In the genomic region with DNA sequence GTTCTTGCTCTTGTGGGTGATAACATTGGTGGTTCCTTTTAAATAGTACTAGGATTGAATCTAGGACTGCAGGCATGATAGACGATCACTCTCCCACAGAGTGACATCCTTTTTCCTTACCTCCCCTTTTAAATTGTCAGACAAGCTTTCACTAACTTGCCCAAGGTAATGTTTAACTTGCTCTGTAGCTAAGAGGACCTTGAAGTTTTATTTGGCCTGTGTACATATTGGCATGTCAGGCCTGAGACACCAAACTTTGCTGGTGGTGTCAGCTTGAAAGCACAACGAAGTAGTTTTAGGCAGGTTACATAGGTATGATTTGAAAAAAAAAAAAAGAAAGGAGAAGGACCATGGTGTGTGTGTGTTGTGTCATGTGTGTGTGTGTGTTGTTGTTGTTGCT, we compare ENCODE assay signal across 28 mouse cellular contexts. TPM values are rescaled to one million over a fixed set of nuclear protein-coding genes. Genes with fewer than 3 reads are reported as not detected.
"Had no signal": no experiment of that assay in that cellular context is flagged by ENCODE, and none has a peak within 500 bp of the region (broad histone marks: within the 10 kb centered on the region; RNA-seq: fewer than 3 reads in every experiment).

No protein-coding gene starts in this region.

- H3K9me3 ChIP-seq: heart, embryonic 10.5 days; heart, embryonic 12.5 days; hindbrain, embryonic 10.5 days; hindbrain, embryonic 12.5 days; intestine, embryonic 15.5 days; limb, embryonic 10.5 days; limb, embryonic 12.5 days had no signal

- H3K4me1 ChIP-seq: heart, embryonic 10.5 days; heart, embryonic 12.5 days; hindbrain, embryonic 10.5 days; hindbrain, embryonic 12.5 days; intestine, embryonic 15.5 days; limb, embryonic 10.5 days; limb, embryonic 12.5 days had no signal

- H3K4me3 ChIP-seq: gastrocnemius, adult 2 months; heart, embryonic 10.5 days; heart, embryonic 12.5 days; hindbrain, embryonic 10.5 days; hindbrain, embryonic 12.5 days; intestine, embryonic 15.5 days; layer of hippocampus, adult 2 months; left cerebral cortex, adult 2 months; limb, embryonic 10.5 days; limb, embryonic 12.5 days had no signal

- H3K27me3 ChIP-seq: heart, embryonic 12.5 days; hindbrain, embryonic 12.5 days; intestine, embryonic 15.5 days; limb, embryonic 12.5 days had no signal

- H3K9ac ChIP-seq: heart, embryonic 12.5 days; hindbrain, embryonic 12.5 days; hindbrain, embryonic 14.5 days; intestine, embryonic 15.5 days; limb, embryonic 12.5 days; liver, embryonic 14.5 days had no signal

- ATAC-seq: hindbrain, embryonic 16.5 days; inflammation-experienced regulatory T-cells, adult 6 months; intestine, embryonic 15.5 days; intestine, postnatal 0 days had no signal

- H3K4me2 ChIP-seq: heart, embryonic 12.5 days; hindbrain, embryonic 12.5 days; hindbrain, embryonic 14.5 days; intestine, embryonic 15.5 days; limb, embryonic 12.5 days; liver, embryonic 11.5 days had no signal

- H3K27ac ChIP-seq: gastrocnemius, adult 2 months; heart, embryonic 10.5 days; hindbrain, embryonic 10.5 days; hindbrain, embryonic 12.5 days; hindbrain, embryonic 14.5 days; intestine, embryonic 15.5 days; kidney, postnatal 0 days; layer of hippocampus, adult 2 months; left cerebral cortex, adult 2 months; limb, embryonic 10.5 days; limb, embryonic 12.5 days; liver, embryonic 14.5 days had no signal

- H3K36me3 ChIP-seq: heart, embryonic 10.5 days; heart, embryonic 12.5 days; hindbrain, embryonic 10.5 days; hindbrain, embryonic 12.5 days; intestine, embryonic 15.5 days; limb, embryonic 10.5 days; limb, embryonic 12.5 days had no signal

- DNase-seq: gastrocnemius, adult 2 months; gastrocnemius, postnatal 10 days; gastrocnemius, postnatal 25 days; heart, adult 18-20 months; heart, postnatal 10 days; heart, postnatal 4 days; kidney, adult 18-20 months; kidney, postnatal 14 days; kidney, postnatal 4 days had no signal

RNA-seq across cellular contexts. Expression of a gene that starts 35.8 kb away (rescaled TPM):
- total RNA-seq: gastrocnemius, postnatal 25 days; granulocyte monocyte progenitor cell, adult 5-6 weeks; heart, adult 18-20 months; heart, adult 8-10 months; heart, postnatal 10 days; heart, postnatal 25 days; heart, postnatal 4 days had no signal
- polyA plus RNA-seq: inflammation-experienced regulatory T-cells, adult 6 months; intestine, postnatal 0 days had no signal

RNA-seq across cellular contexts. Expression of a gene that starts 36.5 kb away (rescaled TPM):
- total RNA-seq: gastrocnemius, postnatal 25 days; granulocyte monocyte progenitor cell, adult 5-6 weeks; heart, adult 18-20 months; heart, adult 8-10 months; heart, postnatal 10 days; heart, postnatal 25 days had no signal
- polyA plus RNA-seq: inflammation-experienced regulatory T-cells, adult 6 months had no signal
